Mouse (Mus musculus) thymus, adult 2 months (tissue): Measurements from ENCODE around the gene Gm10134.

Experiments used
- CTCF ChIP-seq: fragments of 200-500 bp; IDR thresholded peaks from 2 replicates; pipeline ENCODE4 v1.5.1; 2012; ENCODE audit warnings: mild to moderate bottlenecking, control low read depth, low read length, moderate library complexity, borderline replicate concordance; ENCODE audit not compliant: control insufficient read depth, poor library complexity, insufficient read depth; ENCODE audit errors: extremely low read depth
- POLR2A ChIP-seq: fragments of 200-500 bp; IDR thresholded peaks from 2 replicates; pipeline ENCODE4 v1.6.1; 2012; ENCODE audit warnings: mild to moderate bottlenecking, low read length, control low read depth, moderate library complexity; ENCODE audit not compliant: control insufficient read depth, poor library complexity, insufficient read depth; ENCODE audit errors: extremely low read depth

DNA sequence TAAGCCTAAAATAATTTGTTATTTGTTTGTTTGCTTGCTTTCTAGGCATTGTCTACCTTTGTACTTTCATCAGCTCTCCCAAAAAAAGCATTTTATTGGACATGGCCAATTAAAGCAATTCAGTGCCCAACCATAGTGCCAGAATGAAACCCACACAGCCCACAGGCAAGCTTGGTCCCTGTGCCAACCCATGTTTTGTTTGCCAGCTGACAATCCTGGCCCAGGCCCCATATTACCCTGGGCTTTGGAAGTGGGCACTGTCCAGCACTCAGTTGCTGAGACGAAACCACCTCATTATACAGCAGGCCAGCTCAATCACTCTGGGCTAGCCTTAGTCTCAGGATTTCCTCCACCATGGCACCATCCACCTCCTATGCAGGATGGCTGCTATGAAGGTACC is 49.3 kb upstream of the Gm10134 start:
- TF ChIP-seq POLR2A (no peak), CTCF (no peak)
